Mouse (Mus musculus) brain, embryonic 14.5 days (tissue): Measurements from ENCODE around the gene Naip1.

Source experiments
- CTCF ChIP-seq: fragments of 200-500 bp; IDR thresholded peaks from 2 replicates; pipeline ENCODE4 v1.5.1; 2012; ENCODE audit warnings: inconsistent platforms, mild to moderate bottlenecking, moderate library complexity, borderline replicate concordance; ENCODE audit not compliant: insufficient read depth, insufficient read length; ENCODE audit errors: extremely low read depth
- POLR2A ChIP-seq: fragments of 200-500 bp; IDR thresholded peaks from 2 replicates; pipeline ENCODE4 v1.6.1; 2012; ENCODE audit warnings: mild to moderate bottlenecking, inconsistent platforms, borderline replicate concordance; ENCODE audit not compliant: poor library complexity, insufficient read depth, insufficient read length, severe bottlenecking; ENCODE audit errors: extremely low read depth

GRCm38 (mm10) chr13:100491623-100492022, 39.0 kb upstream of the Naip1 start:
- TF ChIP-seq POLR2A (no peak), CTCF (no peak)
